Comparison of ENCODE assay signal across 13 mouse cellular contexts in the genomic region with DNA sequence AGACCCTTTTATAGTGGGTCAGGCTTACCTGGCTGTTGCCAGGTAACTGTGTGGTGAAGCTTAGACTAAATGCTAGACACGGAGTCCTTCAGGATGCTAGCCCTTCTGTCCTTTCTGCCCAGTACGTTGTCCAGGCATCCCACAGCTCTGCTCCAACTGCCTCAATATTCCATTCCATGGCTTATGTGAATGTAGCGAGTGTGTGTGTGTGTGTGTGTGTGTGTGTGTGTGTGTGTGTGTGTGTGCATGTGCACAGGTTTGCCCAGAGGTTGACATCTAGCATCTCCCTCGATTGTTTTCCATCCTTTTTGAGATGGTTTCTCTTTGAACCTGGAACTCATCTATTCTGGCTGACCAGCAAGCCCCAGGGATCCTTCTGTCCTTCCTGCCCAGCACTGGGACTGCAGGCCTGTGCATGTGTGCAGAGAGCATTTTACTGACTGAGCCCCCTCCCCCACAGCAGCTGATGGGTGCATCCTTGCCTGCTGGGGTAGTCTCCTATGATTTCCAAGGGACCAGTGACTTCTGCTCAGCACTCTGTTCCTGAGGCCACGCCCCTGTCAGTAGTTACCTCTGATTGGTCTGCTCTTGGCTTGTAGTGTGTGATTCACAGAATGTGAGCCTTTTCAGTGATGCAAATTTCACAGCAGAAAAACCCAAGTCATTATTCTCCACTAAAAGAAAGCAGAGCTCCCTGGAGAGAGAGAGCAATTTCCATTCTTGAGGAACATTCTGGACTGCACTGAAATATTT. TPM values are rescaled to one million over a fixed set of nuclear protein-coding genes. Genes with fewer than 3 reads are reported as not detected.
DNase-seq lines count a peak whose midpoint lies in the region; ATAC-seq and TF ChIP-seq lines count a peak whose summit lies in the region.
"Had no signal": no experiment of that assay in that cellular context is flagged by ENCODE, and none has a peak within 500 bp of the region (broad histone marks: within the 10 kb centered on the region; RNA-seq: fewer than 3 reads in every experiment).

No protein-coding gene starts in this region.

- WGBS in forebrain, postnatal 0 days: 59% methylated on average over 5 of the region's 5 CpGs
- 52% methylated on average over 5 of the region's 5 CpGs for WGBS in midbrain, postnatal 0 days

- H3K27me3 ChIP-seq in forebrain, postnatal 0 days (ENCODE audit: insufficient read depth, low read length): no peaks in the 10 kb centered on the region
- H3K27me3 ChIP-seq in midbrain, postnatal 0 days (ENCODE audit: insufficient read depth, low read length): no peaks in the 10 kb centered on the region

- no peaks in the 10 kb centered on the region for H3K36me3 ChIP-seq in forebrain, postnatal 0 days (ENCODE audit: insufficient read depth)
- H3K36me3 ChIP-seq in midbrain, postnatal 0 days (ENCODE audit: insufficient read depth, low read length): no peaks in the 10 kb centered on the region

- H3K4me1 ChIP-seq in forebrain, postnatal 0 days (ENCODE audit: insufficient read depth): peaks cover 6% of the 10 kb centered on the region; the same call in 1 of the 2 replicates
- 0 out of 2 replicates have a peak, but pooled peaks cover 4% of the 10 kb centered on the region for H3K4me1 ChIP-seq in midbrain, postnatal 0 days (ENCODE audit: insufficient read depth, low read length)

- H3K9me3 ChIP-seq in forebrain, postnatal 0 days (ENCODE audit: low read length): no peaks in the 10 kb centered on the region
- H3K9me3 ChIP-seq in midbrain, postnatal 0 days (ENCODE audit: low read length): no peaks in the 10 kb centered on the region

- ATAC-seq in forebrain, postnatal 0 days: peak; percentile 77
- peak; percentile 54; the same call in 1 of the 2 replicates for ATAC-seq in midbrain, postnatal 0 days (ENCODE audit: low FRiP score)
- ATAC-seq in erythroid progenitor cell, adult 5-6 weeks (replicated peaks; ENCODE audit: low FRiP score, poor library complexity, severe bottlenecking): no peak
- ATAC-seq: intestine, postnatal 0 days had no signal

- TF ChIP-seq CTCF in forebrain, postnatal 0 days (IDR thresholded peaks at IDR 0.05; ENCODE audit: low read depth): no peak
- no peak for TF ChIP-seq CTCF in midbrain, postnatal 0 days (IDR thresholded peaks at IDR 0.05)

- H3K4me3 ChIP-seq in forebrain, postnatal 0 days (ENCODE audit: low read depth, low read length): no peak overlapping the region
- H3K4me3 ChIP-seq in midbrain, postnatal 0 days (ENCODE audit: low read depth, low read length): no peak overlapping the region
- H3K4me3 ChIP-seq: left cerebral cortex, adult 2 months had no signal

- peak; percentile 36 to 38 for DNase-seq in layer of hippocampus, postnatal 10 days (ENCODE audit: low spot score in 2 of 2)
- DNase-seq in layer of hippocampus, postnatal 25 days (ENCODE audit: extremely low spot score in 1 of 2, low spot score in 1 of 2): no peak
- DNase-seq in adrenal gland, postnatal 25 days: peak; percentile 30
- peak; percentile 31 for DNase-seq in forebrain, postnatal 0 days
- peak; percentile 54 for DNase-seq in midbrain, postnatal 0 days (ENCODE audit: low spot score)
- DNase-seq in urinary bladder, postnatal 4 days (ENCODE audit: low spot score in 2 of 2): no peak
- DNase-seq in urinary bladder, postnatal 14 days (ENCODE audit: low spot score): no peak
- DNase-seq: cerebellum, adult 11-12 months; gastrocnemius, postnatal 10 days; thymus, postnatal 4 days had no signal

- no peak overlapping the region for H3K27ac ChIP-seq in forebrain, postnatal 0 days (ENCODE audit: low read depth, low read length)
- H3K27ac ChIP-seq in midbrain, postnatal 0 days (ENCODE audit: low read depth, low read length): no peak overlapping the region
- H3K27ac ChIP-seq: left cerebral cortex, adult 2 months had no signal

- H3K4me2 ChIP-seq in forebrain, postnatal 0 days (ENCODE audit: low read depth): no peak overlapping the region
- H3K4me2 ChIP-seq in midbrain, postnatal 0 days (ENCODE audit: low read depth, low read length, poor library complexity, severe bottlenecking): no peak overlapping the region

- H3K9ac ChIP-seq in forebrain, postnatal 0 days: no peak overlapping the region
- H3K9ac ChIP-seq in midbrain, postnatal 0 days (replicated peaks; ENCODE audit: low read length, poor library complexity, severe bottlenecking): no peak overlapping the region

RNA-seq across cellular contexts. Expression of a gene that starts 33.2 kb away (rescaled TPM):
- total RNA-seq in layer of hippocampus, postnatal 10 days (2021): 1 to 10 TPM in 1 of 2 experiments, not detected in 1; 1.2 TPM
- under 1 TPM in 1 of 2 experiments, not detected in 1; 0.07 TPM for total RNA-seq in layer of hippocampus, postnatal 25 days (2021)
- not detected in 2 replicates for total RNA-seq in adrenal gland, postnatal 25 days (2021)
- 0.14 TPM in 1 of 2 replicates, not detected in the other for total RNA-seq in forebrain, postnatal 0 days (2014; rRNA removed)
- polyA plus RNA-seq in forebrain, postnatal 0 days (2015; fragmentation: Nextera tagmentation; extraction: Ambion mirVana): not detected in 2 replicates
- total RNA-seq in midbrain, postnatal 0 days (2014; rRNA removed): not detected in 2 replicates
- not detected in 2 replicates for polyA plus RNA-seq in midbrain, postnatal 0 days (2015; fragmentation: Nextera tagmentation; extraction: Ambion mirVana)
- total RNA-seq in erythroid progenitor cell, adult 5-6 weeks (2015; ENCODE audit: low replicate concordance): not detected in 2 replicates
- not detected in 2 replicates for total RNA-seq in erythroid progenitor cell, adult 5-6 weeks (2017; ENCODE audit: low replicate concordance)
- total RNA-seq: gastrocnemius, postnatal 10 days; left cerebral cortex, adult 2 months had no signal

RNA-seq across cellular contexts. Expression of a gene that starts 48.5 kb away (rescaled TPM):
- 10 to 100 TPM; 63.2 to 66.0 TPM for total RNA-seq in layer of hippocampus, postnatal 10 days (2021)
- 10 to 100 TPM; 50.6 to 52.1 TPM for total RNA-seq in layer of hippocampus, postnatal 25 days (2021)
- total RNA-seq in adrenal gland, postnatal 25 days (2021): 21.3 and 26.9 TPM in 2 replicates
- 17.1 and 17.5 TPM in 2 replicates for total RNA-seq in forebrain, postnatal 0 days (2014; rRNA removed)
- 25.3 and 37.8 TPM in 2 replicates for polyA plus RNA-seq in forebrain, postnatal 0 days (2015; fragmentation: Nextera tagmentation; extraction: Ambion mirVana)
- total RNA-seq in midbrain, postnatal 0 days (2014; rRNA removed): 24.7 TPM in 2 replicates
- polyA plus RNA-seq in midbrain, postnatal 0 days (2015; fragmentation: Nextera tagmentation; extraction: Ambion mirVana): 49.7 and 53.5 TPM in 2 replicates
- total RNA-seq in erythroid progenitor cell, adult 5-6 weeks (2015; ENCODE audit: low replicate concordance): 4.2 TPM in 1 of 2 replicates, not detected in the other
- 1.3 TPM in 1 of 2 replicates, not detected in the other for total RNA-seq in erythroid progenitor cell, adult 5-6 weeks (2017; ENCODE audit: low replicate concordance)

RNA-seq across cellular contexts. Expression of a gene that starts 52.1 kb away (rescaled TPM):
- 1 to 10 TPM; 2.4 to 2.6 TPM for total RNA-seq in layer of hippocampus, postnatal 10 days (2021)
- total RNA-seq in layer of hippocampus, postnatal 25 days (2021): under 1 TPM; 0.76 to 0.89 TPM
- total RNA-seq in adrenal gland, postnatal 25 days (2021): not detected in 2 replicates
- total RNA-seq in forebrain, postnatal 0 days (2014; rRNA removed): 1.5 and 2.6 TPM in 2 replicates
- polyA plus RNA-seq in forebrain, postnatal 0 days (2015; fragmentation: Nextera tagmentation; extraction: Ambion mirVana): 1.1 and 2.2 TPM in 2 replicates
- 1.6 and 1.9 TPM in 2 replicates for total RNA-seq in midbrain, postnatal 0 days (2014; rRNA removed)
- polyA plus RNA-seq in midbrain, postnatal 0 days (2015; fragmentation: Nextera tagmentation; extraction: Ambion mirVana): 0.63 and 0.69 TPM in 2 replicates
- total RNA-seq in erythroid progenitor cell, adult 5-6 weeks (2015; ENCODE audit: low replicate concordance): not detected in 2 replicates
- total RNA-seq in erythroid progenitor cell, adult 5-6 weeks (2017; ENCODE audit: low replicate concordance): not detected in 2 replicates
- total RNA-seq: left cerebral cortex, adult 2 months had no signal

Comparison
In these comparisons a context has a peak if more than half of its experiments do, and no peak if none do; other contexts are left out.
1. DNase-seq: peak in layer of hippocampus, postnatal 10 days (2 of 2), adrenal gland, postnatal 25 days (single experiment), forebrain, postnatal 0 days (single experiment) and midbrain, postnatal 0 days (single experiment); none in layer of hippocampus, postnatal 25 days (0 of 2), urinary bladder, postnatal 4 days (0 of 2) and urinary bladder, postnatal 14 days (single experiment).